Mouse (Mus musculus) intestine, embryonic 16.5 days (tissue): Measurements from ENCODE around the gene Scaf11. TPM values are rescaled to one million over a fixed set of nuclear protein-coding genes. Genes with fewer than 3 reads are reported as not detected.

ENCODE experiments used
- ATAC-seq: fragments of 200-750 bp; cut with Nextera tagmentation; 2 replicates; pipeline ENCODE4 v1.8.0; 2017; ENCODE audit warnings: moderate TSS enrichment, moderate library complexity
- H3K27ac ChIP-seq: fragments of 300-500 bp; sonication (generic); 2 replicates; pipeline ENCODE4 v1.5.1; 2014; ENCODE audit warnings: mild to moderate bottlenecking, low read length
- H3K27me3 ChIP-seq: fragments of 300-500 bp; sonication (generic); replicated peaks from 2 replicates; pipeline ENCODE4 v1.6.1; 2014; ENCODE audit warnings: low read length, control low read depth, mixed read lengths; ENCODE audit not compliant: control insufficient read depth, insufficient read depth
- H3K36me3 ChIP-seq: fragments of 300-500 bp; sonication (generic); 2 replicates; pipeline ENCODE4 v1.6.1; 2014; ENCODE audit warnings: low read length, control low read depth; ENCODE audit not compliant: control insufficient read depth, insufficient read depth
- H3K4me1 ChIP-seq: fragments of 300-500 bp; sonication (generic); 2 replicates; pipeline ENCODE4 v1.6.1; 2014; ENCODE audit warnings: low read length, control low read depth, mixed read lengths; ENCODE audit not compliant: control insufficient read depth, insufficient read depth
- H3K4me2 ChIP-seq: fragments of 300-500 bp; sonication (generic); 2 replicates; pipeline ENCODE4 v1.6.1; 2014; ENCODE audit warnings: low read depth, low read length, control low read depth
- H3K4me3 ChIP-seq: fragments of 300-500 bp; sonication (generic); 2 replicates; pipeline ENCODE4 v1.5.1; 2014; ENCODE audit warnings: mild to moderate bottlenecking, low read length
- H3K9ac ChIP-seq: fragments of 300-500 bp; sonication (generic); 2 replicates; pipeline ENCODE4 v1.6.1; 2014; ENCODE audit warnings: low read depth, low read length
- H3K9me3 ChIP-seq: fragments of 300-500 bp; sonication (generic); 2 replicates; pipeline ENCODE4 v1.6.1; 2016; ENCODE audit warnings: low read length, control low read depth; ENCODE audit not compliant: control insufficient read depth
- WGBS: fragments of 180-500 bp; shearing (Covaris S2); extraction: QIAGEN DNeasy Blood & Tissue Kit; methylation state at CpG from one replicate; pipeline ENCODE4 v1.1.7; 2014; 5-methylcytosine and 5-hydroxymethylcytosine counted together
- polyA plus RNA-seq: library from polyadenylated mRNA; unstranded; fragments of >200 nt; fragmentation: Nextera tagmentation; extraction: Ambion mirVana; gene quantifications from 2 replicates; pipeline ENCODE4 v1.2.1, GENCODE M21; 2015

The Scaf11 gene
- polyA plus RNA-seq, 1 experiment from 2014 or later: 68.5 TPM

- H3K4me3 ChIP-seq: no peak overlapping the region
- no peak overlapping the region for H3K27ac ChIP-seq
- peaks cover 8% of the 10 kb centered on the region; the same call in 1 of the 2 replicates for H3K4me1 ChIP-seq
- no peak overlapping the region for H3K9ac ChIP-seq
- no peaks in the 10 kb centered on the region for H3K9me3 ChIP-seq
- no peak overlapping the region for H3K4me2 ChIP-seq
- no peaks in the 10 kb centered on the region for H3K27me3 ChIP-seq
- no peak for ATAC-seq
- 78% methylated on average over 5 of the region's 5 CpGs for WGBS
- H3K36me3 ChIP-seq: no peaks in the 10 kb centered on the region
These were observed 29.5 kb upstream of the Scaf11 start for GRCm38 (mm10) chr15:96490123-96490522.

- ATAC-seq: 0 out of 2 replicates have a peak, but pooled peaks have one; percentile 49
- Histone ChIP-seq H3K27ac (no peak overlapping the region), H3K4me3 (peak overlapping the region; percentile 21), H3K4me1 (peaks cover 8% of the 10 kb centered on the region; the same call in 1 of the 2 replicates), H3K9me3 (no peaks in the 10 kb centered on the region), H3K36me3 (no peaks in the 10 kb centered on the region), H3K27me3 (no peaks in the 10 kb centered on the region), H3K9ac (no peak overlapping the region), H3K4me2 (peak overlapping the region; percentile 36)
- WGBS: 27% methylated on average over 20 of the region's 20 CpGs
These were observed 28.5 kb upstream of the Scaf11 start for GRCm38 (mm10) chr15:96488941-96489786.

- Histone ChIP-seq H3K27me3 (no peaks in the 10 kb centered on the region), H3K4me1 (peaks cover 8% of the 10 kb centered on the region; the same call in 1 of the 2 replicates), H3K9ac (no peak overlapping the region), H3K4me3 (no peak overlapping the region), H3K9me3 (no peaks in the 10 kb centered on the region), H3K27ac (no peak overlapping the region), H3K36me3 (no peaks in the 10 kb centered on the region), H3K4me2 (0 out of 2 replicates have a peak overlapping the region, but pooled peaks have one; percentile 2)
- ATAC-seq: no peak
- 48% methylated on average over 12 of the region's 12 CpGs for WGBS
These were observed 26.5 kb upstream of the Scaf11 start for GRCm38 (mm10) chr15:96487066-96487698.

- WGBS: 76% methylated on average over 2 of the region's 3 CpGs
- ATAC-seq: no peak
- no peak overlapping the region for H3K4me3 ChIP-seq
These were observed 20.2 kb upstream of the Scaf11 start for GRCm38 (mm10) chr15:96480822-96481221.

GRCm38 (mm10) chr15:96478006-96478405 is 17.4 kb upstream of the Scaf11 start:
- no peak overlapping the region for H3K27ac ChIP-seq
- ATAC-seq: no peak
- H3K36me3 ChIP-seq: no peaks in the 10 kb centered on the region
- no peak overlapping the region for H3K4me2 ChIP-seq
- H3K4me1 ChIP-seq: no peaks in the 10 kb centered on the region
- H3K27me3 ChIP-seq: no peaks in the 10 kb centered on the region
- no peak overlapping the region for H3K9ac ChIP-seq
- no peak overlapping the region for H3K4me3 ChIP-seq
- 88% methylated on average over 12 of the region's 12 CpGs for WGBS
- H3K9me3 ChIP-seq: no peaks in the 10 kb centered on the region

More at GRCm38 (mm10) chr15:96480822-96481221, 20.2 kb upstream of the Scaf11 start:
- Histone ChIP-seq H3K9me3 (no peaks in the 10 kb centered on the region), H3K4me2 (no peak overlapping the region), H3K4me1 (no peaks in the 10 kb centered on the region), H3K27ac (no peak overlapping the region), H3K36me3 (no peaks in the 10 kb centered on the region), H3K9ac (no peak overlapping the region), H3K27me3 (no peaks in the 10 kb centered on the region)

GRCm38 (mm10) chr15:96476359-96476758 is 15.7 kb upstream of the Scaf11 start:
- no peak overlapping the region for H3K4me3 ChIP-seq
- 7% methylated on average over 7 of the region's 7 CpGs for WGBS
- ATAC-seq: peak; percentile 66; the same call in 1 of the 2 replicates
- H3K27ac ChIP-seq: no peak overlapping the region
- no peaks in the 10 kb centered on the region for H3K27me3 ChIP-seq
- no peaks in the 10 kb centered on the region for H3K4me1 ChIP-seq
- H3K9me3 ChIP-seq: no peaks in the 10 kb centered on the region
- no peaks in the 10 kb centered on the region for H3K36me3 ChIP-seq
- H3K9ac ChIP-seq: no peak overlapping the region
- H3K4me2 ChIP-seq: no peak overlapping the region

GRCm38 (mm10) chr15:96475571-96475972 is 14.9 kb upstream of the Scaf11 start:
- no peak for ATAC-seq
- Histone ChIP-seq H3K27ac (no peak overlapping the region), H3K27me3 (no peaks in the 10 kb centered on the region), H3K9ac (no peak overlapping the region), H3K9me3 (no peaks in the 10 kb centered on the region), H3K4me3 (no peak overlapping the region), H3K4me1 (no peaks in the 10 kb centered on the region), H3K4me2 (no peak overlapping the region), H3K36me3 (no peaks in the 10 kb centered on the region)
- WGBS: 82% methylated on average over 7 of the region's 7 CpGs

GRCm38 (mm10) chr15:96474325-96474955 is 13.8 kb upstream of the Scaf11 start:
- Histone ChIP-seq H3K4me3 (no peak overlapping the region), H3K4me2 (no peak overlapping the region), H3K27me3 (no peaks in the 10 kb centered on the region), H3K27ac (no peak overlapping the region), H3K36me3 (no peaks in the 10 kb centered on the region), H3K9me3 (no peaks in the 10 kb centered on the region), H3K4me1 (no peaks in the 10 kb centered on the region), H3K9ac (no peak overlapping the region)
- 65% methylated on average over 20 of the region's 20 CpGs for WGBS
- no peak for ATAC-seq

- Histone ChIP-seq H3K4me3 (no peak overlapping the region), H3K9me3 (no peaks in the 10 kb centered on the region), H3K36me3 (no peaks in the 10 kb centered on the region), H3K27me3 (no peaks in the 10 kb centered on the region), H3K4me2 (no peak overlapping the region), H3K9ac (no peak overlapping the region), H3K27ac (no peak overlapping the region), H3K4me1 (no peaks in the 10 kb centered on the region)
- 91% methylated on average over 15 of the region's 15 CpGs for WGBS
- ATAC-seq: no peak
These were observed 13.3 kb upstream of the Scaf11 start for GRCm38 (mm10) chr15:96473920-96474319.
